Mouse (Mus musculus): Measurements from ENCODE around the gene Chd3. TPM values are rescaled to one million over a fixed set of nuclear protein-coding genes. Genes with fewer than 3 reads are reported as not detected.

Chd3 gene
- polyA plus RNA-seq, 1 experiment from 2014 or later, result 68.9 TPM

DNA sequence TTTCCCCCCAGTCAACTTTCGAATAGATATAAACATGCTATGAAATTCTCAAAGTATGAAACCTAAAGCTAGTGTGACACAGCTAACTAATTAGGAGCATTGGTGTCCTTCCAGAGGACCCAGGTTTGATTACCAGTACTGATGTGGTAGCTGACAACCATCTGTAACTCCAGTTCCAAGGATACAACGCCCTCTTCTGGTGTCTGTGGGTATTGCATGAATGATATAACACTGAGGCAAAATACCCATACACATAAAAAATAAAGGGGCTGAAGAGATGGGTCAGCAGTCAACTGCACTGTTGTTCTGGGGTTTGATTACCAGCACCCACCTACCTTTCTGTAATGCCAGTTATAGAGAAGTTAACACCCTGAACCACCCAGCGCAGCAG is 3.6 kb upstream of the Chd3 start:
- peaks cover 18% of the 10 kb centered on the region for H3K4me1 ChIP-seq (ENCODE audit: control insufficient read depth, insufficient read depth, low read length)
- no peak overlapping the region for H3K4me3 ChIP-seq (ENCODE audit: low read depth, low read length)
- DNase-seq (ENCODE audit: low spot score), result no peak
- no peak overlapping the region for H3K9ac ChIP-seq (ENCODE audit: low read depth, low read length)
- no peaks in the 10 kb centered on the region for H3K27me3 ChIP-seq (replicated peaks; ENCODE audit: control insufficient read depth, insufficient read depth, low read length)
- H3K4me2 ChIP-seq (ENCODE audit: low read depth, low read length), result no peak overlapping the region
- WGBS, result 59% methylated on average over 3 of the region's 3 CpGs
- ATAC-seq (ENCODE audit: low read depth), result no peak
- H3K9me3 ChIP-seq (ENCODE audit: control insufficient read depth, low read length), result no peaks in the 10 kb centered on the region
- peaks cover 27% of the 10 kb centered on the region for H3K36me3 ChIP-seq (ENCODE audit: control insufficient read depth, insufficient read depth, low read length)
- H3K27ac ChIP-seq (replicated peaks; ENCODE audit: low read depth, low read length), result 0 out of 2 replicates have a peak overlapping the region, but pooled peaks have one; percentile 100

DNA sequence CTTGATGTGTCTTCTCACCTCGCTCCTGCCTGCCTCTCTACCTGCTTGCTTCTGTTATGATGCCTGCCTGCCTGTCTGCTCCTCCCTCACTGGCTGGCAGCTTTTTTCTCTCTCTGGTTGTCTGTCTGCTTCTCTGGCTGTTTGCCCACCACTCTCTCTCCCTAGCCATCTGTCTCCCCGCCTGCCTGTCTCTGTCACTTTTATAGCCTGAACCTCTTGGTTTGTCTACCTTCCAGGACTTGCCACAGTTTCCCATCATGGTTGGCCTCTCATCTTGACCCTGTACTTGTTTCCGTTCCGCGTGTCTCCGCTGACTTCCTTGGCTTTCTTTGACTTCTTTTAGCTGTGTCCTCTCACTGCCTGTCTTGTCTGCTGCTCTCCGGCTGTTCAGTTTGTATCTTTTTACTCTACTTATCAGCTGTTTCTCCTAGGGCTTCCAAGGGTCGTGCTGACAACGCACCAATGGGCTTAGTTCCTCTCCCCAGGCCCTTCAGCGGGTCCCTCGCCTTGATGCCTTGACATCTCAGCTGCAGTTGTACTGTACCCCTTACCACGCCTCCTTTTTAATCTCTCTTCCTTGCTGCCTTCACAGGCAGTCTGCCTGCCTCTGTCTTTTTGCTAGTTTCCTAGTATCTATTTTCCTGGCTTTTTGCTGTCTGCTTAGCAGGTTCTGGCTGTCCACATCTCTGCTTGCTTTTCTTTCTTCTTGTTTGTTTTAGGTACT is 3.0 kb upstream of the Chd3 start:
- peaks cover 27% of the 10 kb centered on the region for H3K36me3 ChIP-seq (ENCODE audit: control insufficient read depth, insufficient read depth, low read length)
- H3K27me3 ChIP-seq (replicated peaks; ENCODE audit: control insufficient read depth, insufficient read depth, low read length), result no peaks in the 10 kb centered on the region
- H3K27ac ChIP-seq (replicated peaks; ENCODE audit: low read depth, low read length), result peak overlapping the region; percentile 100
- 46% methylated on average over 12 of the region's 12 CpGs for WGBS
- H3K4me2 ChIP-seq (ENCODE audit: low read depth, low read length), result peak overlapping the region; percentile 41; the same call in 1 of the 2 replicates
- no peak for ATAC-seq (ENCODE audit: low read depth)
- H3K9ac ChIP-seq (ENCODE audit: low read depth, low read length), result peak overlapping the region; percentile 47; the same call in 1 of the 2 replicates
- no peaks in the 10 kb centered on the region for H3K9me3 ChIP-seq (ENCODE audit: control insufficient read depth, low read length)
- no peak overlapping the region for H3K4me3 ChIP-seq (ENCODE audit: low read depth, low read length)
- H3K4me1 ChIP-seq (ENCODE audit: control insufficient read depth, insufficient read depth, low read length), result peaks cover 18% of the 10 kb centered on the region
- DNase-seq (ENCODE audit: low spot score), result no peak

GRCm38 (mm10) chr11:69371601-69372000 is 2.4 kb upstream of the Chd3 start:
- H3K4me3 ChIP-seq (ENCODE audit: low read depth, low read length), result no peak overlapping the region
- 49% methylated on average over 12 of the region's 12 CpGs for WGBS
- peak overlapping the region; percentile 100 for H3K27ac ChIP-seq (replicated peaks; ENCODE audit: low read depth, low read length)
- peak overlapping the region; percentile 41 for H3K4me2 ChIP-seq (ENCODE audit: low read depth, low read length)
- H3K9me3 ChIP-seq (ENCODE audit: control insufficient read depth, low read length), result no peaks in the 10 kb centered on the region
- no peak for DNase-seq (ENCODE audit: low spot score)
- peaks cover 27% of the 10 kb centered on the region for H3K36me3 ChIP-seq (ENCODE audit: control insufficient read depth, insufficient read depth, low read length)
- peak overlapping the region; percentile 47 for H3K9ac ChIP-seq (ENCODE audit: low read depth, low read length)
- H3K27me3 ChIP-seq (replicated peaks; ENCODE audit: control insufficient read depth, insufficient read depth, low read length), result no peaks in the 10 kb centered on the region
- no peak for ATAC-seq (ENCODE audit: low read depth)
- peaks cover 18% of the 10 kb centered on the region for H3K4me1 ChIP-seq (ENCODE audit: control insufficient read depth, insufficient read depth, low read length)

DNA sequence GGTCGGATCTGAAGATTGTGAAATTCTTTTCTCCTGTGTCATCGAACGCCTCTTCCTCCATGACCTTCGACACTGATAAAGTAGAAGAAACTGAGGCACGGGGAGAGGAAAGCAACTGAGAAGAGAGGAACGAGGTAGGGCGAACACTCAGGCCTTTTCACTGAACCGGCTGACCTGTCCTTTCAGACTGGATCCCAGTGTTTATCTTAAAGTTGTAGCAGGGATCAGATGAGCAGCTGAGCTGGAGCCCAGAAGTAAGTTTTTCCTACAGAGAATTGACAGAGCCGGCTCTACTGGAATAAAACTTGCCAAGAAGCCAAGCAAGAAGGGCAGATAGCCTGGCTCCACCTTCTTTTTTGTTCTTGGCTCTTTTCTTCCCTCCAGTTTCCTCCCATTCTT is 1.6 kb upstream of the Chd3 start:
- H3K9ac ChIP-seq (ENCODE audit: low read depth, low read length), result peak overlapping the region; percentile 47; the same call in 1 of the 2 replicates
- DNase-seq (ENCODE audit: low spot score), result no peak
- H3K4me3 ChIP-seq (ENCODE audit: low read depth, low read length), result peak overlapping the region; percentile 10; the same call in 1 of the 2 replicates
- peaks cover 23% of the 10 kb centered on the region for H3K36me3 ChIP-seq (ENCODE audit: control insufficient read depth, insufficient read depth, low read length)
- H3K4me1 ChIP-seq (ENCODE audit: control insufficient read depth, insufficient read depth, low read length), result peaks cover 20% of the 10 kb centered on the region
- ATAC-seq (ENCODE audit: low read depth), result no peak
- WGBS, result 23% methylated on average over 9 of the region's 9 CpGs
- H3K27ac ChIP-seq (replicated peaks; ENCODE audit: low read depth, low read length), result peak overlapping the region; percentile 100
- H3K9me3 ChIP-seq (ENCODE audit: control insufficient read depth, low read length), result no peaks in the 10 kb centered on the region
- no peaks in the 10 kb centered on the region for H3K27me3 ChIP-seq (replicated peaks; ENCODE audit: control insufficient read depth, insufficient read depth, low read length)
- peak overlapping the region; percentile 41 for H3K4me2 ChIP-seq (ENCODE audit: low read depth, low read length)

- WGBS, result 15% methylated on average over 2 of the region's 2 CpGs
- ATAC-seq (ENCODE audit: low read depth) (no peak), DNase-seq (ENCODE audit: low spot score) (no peak)
- H3K4me2 ChIP-seq (ENCODE audit: low read depth, low read length), result peak overlapping the region; percentile 73
- no peaks in the 10 kb centered on the region for H3K27me3 ChIP-seq (replicated peaks; ENCODE audit: control insufficient read depth, insufficient read depth, low read length)
- H3K4me3 ChIP-seq (ENCODE audit: low read depth, low read length), result peak overlapping the region; percentile 95
- H3K36me3 ChIP-seq (ENCODE audit: control insufficient read depth, insufficient read depth, low read length), result peaks cover 23% of the 10 kb centered on the region
- H3K9ac ChIP-seq (ENCODE audit: low read depth, low read length), result peak overlapping the region; percentile 100
- H3K9me3 ChIP-seq (ENCODE audit: control insufficient read depth, low read length), result no peaks in the 10 kb centered on the region
- peak overlapping the region; percentile 100 for H3K27ac ChIP-seq (replicated peaks; ENCODE audit: low read depth, low read length)
- H3K4me1 ChIP-seq (ENCODE audit: control insufficient read depth, insufficient read depth, low read length), result peaks cover 26% of the 10 kb centered on the region
These were observed 997 bp upstream of the Chd3 start for GRCm38 (mm10) chr11:69369990-69370816.

GRCm38 (mm10) chr11:69368356-69369214 is 621 bp downstream of the Chd3 start:
- Histone ChIP-seq H3K4me3 (ENCODE audit: low read depth, low read length) (peak overlapping the region; percentile 95), H3K9me3 (ENCODE audit: control insufficient read depth, low read length) (no peaks in the 10 kb centered on the region), H3K4me1 (ENCODE audit: control insufficient read depth, insufficient read depth, low read length) (peaks cover 38% of the 10 kb centered on the region), H3K27ac (replicated peaks; ENCODE audit: low read depth, low read length) (peak overlapping the region; percentile 100), H3K27me3 (replicated peaks; ENCODE audit: control insufficient read depth, insufficient read depth, low read length) (no peaks in the 10 kb centered on the region), H3K9ac (ENCODE audit: low read depth, low read length) (peak overlapping the region; percentile 100), H3K4me2 (ENCODE audit: low read depth, low read length) (peak overlapping the region; percentile 73), H3K36me3 (ENCODE audit: control insufficient read depth, insufficient read depth, low read length) (peaks cover 22% of the 10 kb centered on the region)
- peak; percentile 47 for DNase-seq (ENCODE audit: low spot score)
- ATAC-seq (ENCODE audit: low read depth), result no peak
- WGBS, result 0% methylated on average over 16 of the region's 106 CpGs

GRCm38 (mm10) chr11:69367616-69368355 is 1.4 kb downstream of the Chd3 start:
- peaks cover 38% of the 10 kb centered on the region for H3K4me1 ChIP-seq (ENCODE audit: control insufficient read depth, insufficient read depth, low read length)
- peaks cover 22% of the 10 kb centered on the region for H3K36me3 ChIP-seq (ENCODE audit: control insufficient read depth, insufficient read depth, low read length)
- ATAC-seq (ENCODE audit: low read depth) (no peak), DNase-seq (ENCODE audit: low spot score) (peak; percentile 52)
- peak overlapping the region; percentile 95 for H3K4me3 ChIP-seq (ENCODE audit: low read depth, low read length)
- peak overlapping the region; percentile 100 for H3K27ac ChIP-seq (replicated peaks; ENCODE audit: low read depth, low read length)
- under 1% methylated on average over 20 of the region's 22 CpGs for WGBS
- no peaks in the 10 kb centered on the region for H3K9me3 ChIP-seq (ENCODE audit: control insufficient read depth, low read length)
- peak overlapping the region; percentile 100 for H3K9ac ChIP-seq (ENCODE audit: low read depth, low read length)
- H3K4me2 ChIP-seq (ENCODE audit: low read depth, low read length), result peak overlapping the region; percentile 73
- no peaks in the 10 kb centered on the region for H3K27me3 ChIP-seq (replicated peaks; ENCODE audit: control insufficient read depth, insufficient read depth, low read length)
